Mouse (Mus musculus): ENCODE results near the gene Dnhd1. TPM values are rescaled to one million over a fixed set of nuclear protein-coding genes. Genes with fewer than 3 reads are reported as not detected.

Dnhd1 gene
- polyA plus RNA-seq (2012; rRNA removed): 0.52 and 0.68 TPM in 2 replicates

DNA sequence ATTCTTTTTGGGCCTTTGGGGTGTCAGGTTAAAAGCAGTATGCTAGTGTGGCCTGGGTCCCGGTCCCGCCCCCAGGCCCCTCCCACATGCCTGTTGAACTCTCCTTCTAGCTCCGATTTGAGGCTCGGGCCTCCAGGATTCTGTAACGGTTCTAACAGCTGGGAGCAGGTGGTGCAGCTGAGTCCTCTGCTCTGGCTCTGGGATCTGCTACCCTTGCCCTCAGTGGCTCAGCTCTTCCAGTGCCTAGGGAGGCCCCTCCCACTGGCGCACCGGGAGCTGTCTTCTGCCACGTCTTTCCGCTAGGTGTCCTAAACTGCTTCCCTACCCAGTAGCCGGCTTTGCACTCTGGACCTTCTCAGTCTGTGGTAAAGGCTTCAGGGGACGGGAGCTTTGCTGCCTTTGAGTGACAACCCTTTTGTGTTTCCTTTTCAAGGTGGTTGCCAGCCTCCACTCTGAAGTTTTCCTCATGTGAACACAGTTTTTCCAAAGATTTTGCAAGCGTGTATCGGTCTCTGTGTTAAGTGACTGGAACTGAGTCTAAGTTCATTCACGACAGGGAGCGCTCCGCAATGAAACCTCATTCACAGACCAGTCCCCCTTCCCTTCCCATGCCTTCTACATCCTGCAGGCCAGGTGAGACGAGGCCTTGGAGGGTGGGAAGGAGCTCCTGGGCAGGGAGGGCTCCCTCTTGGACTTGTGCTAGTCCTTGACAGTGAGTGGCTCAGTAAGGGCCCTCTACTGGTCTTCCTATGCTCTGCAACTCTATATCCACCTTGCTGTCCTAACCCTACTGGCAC is at the start of gene Dnhd1:
Dnhd1 (plus strand) TSS at position 189 of the 797 bp plus-strand sequence.

DNA sequence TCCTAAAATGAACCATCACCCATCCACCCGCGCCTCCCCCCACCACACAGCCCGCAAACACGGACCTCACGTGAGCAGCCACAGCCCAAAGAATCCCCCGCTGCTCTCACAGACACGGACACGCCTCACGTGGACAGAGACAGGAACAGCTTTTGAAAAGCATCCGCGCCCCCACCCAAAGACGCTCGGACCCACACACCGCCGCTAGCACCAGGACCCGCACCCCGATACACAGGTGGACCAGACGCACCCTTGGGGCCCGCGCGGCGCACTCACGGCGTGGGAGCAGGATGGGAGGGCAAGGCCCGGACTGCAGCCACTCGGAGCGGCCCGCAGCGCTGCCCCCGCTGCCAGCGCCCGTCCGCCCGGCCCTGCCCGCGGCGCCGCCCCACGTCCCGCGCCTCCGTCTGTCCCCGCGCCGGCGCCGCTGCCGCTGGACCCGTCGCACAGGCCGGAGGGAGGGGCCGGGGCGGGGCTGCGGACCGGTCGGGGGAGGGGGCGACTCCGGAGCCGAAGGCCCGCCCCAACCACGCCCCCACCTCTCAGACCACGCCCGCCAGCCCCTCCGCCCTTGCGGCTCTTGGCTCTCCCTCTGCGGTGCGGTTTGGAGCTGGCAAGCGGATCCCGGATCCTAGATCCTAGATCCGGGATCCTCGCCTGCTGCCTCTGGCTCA is 17.4 kb upstream of the Dnhd1 start, which contains the start of gene Trim3:
Trim3 (minus strand) TSS at position 445 of the 674 bp plus-strand sequence.

DNA sequence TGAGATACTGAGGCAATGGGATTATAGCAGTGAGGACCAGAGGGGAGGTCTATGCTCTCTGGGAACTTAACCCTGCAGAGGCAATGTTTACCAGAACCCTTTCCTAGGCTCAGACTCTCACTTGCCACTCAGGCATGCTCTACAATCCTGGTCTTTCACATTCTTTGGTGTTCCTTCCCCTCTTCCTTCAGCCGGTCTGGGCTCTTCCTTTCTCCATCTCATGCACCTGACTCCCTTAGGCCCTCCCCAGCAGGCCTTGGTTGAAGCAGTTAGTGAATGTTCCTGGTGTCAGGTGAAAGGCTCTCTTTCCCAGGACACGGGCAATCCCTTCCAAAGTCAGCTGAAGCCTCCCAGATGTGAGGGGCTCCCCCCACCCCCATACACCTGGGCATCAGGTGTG is 10.9 kb upstream of the Dnhd1 start, which contains the start of gene Timm10b:
Timm10b (plus strand) TSS at position 301 of the 400 bp plus-strand sequence.

DNA sequence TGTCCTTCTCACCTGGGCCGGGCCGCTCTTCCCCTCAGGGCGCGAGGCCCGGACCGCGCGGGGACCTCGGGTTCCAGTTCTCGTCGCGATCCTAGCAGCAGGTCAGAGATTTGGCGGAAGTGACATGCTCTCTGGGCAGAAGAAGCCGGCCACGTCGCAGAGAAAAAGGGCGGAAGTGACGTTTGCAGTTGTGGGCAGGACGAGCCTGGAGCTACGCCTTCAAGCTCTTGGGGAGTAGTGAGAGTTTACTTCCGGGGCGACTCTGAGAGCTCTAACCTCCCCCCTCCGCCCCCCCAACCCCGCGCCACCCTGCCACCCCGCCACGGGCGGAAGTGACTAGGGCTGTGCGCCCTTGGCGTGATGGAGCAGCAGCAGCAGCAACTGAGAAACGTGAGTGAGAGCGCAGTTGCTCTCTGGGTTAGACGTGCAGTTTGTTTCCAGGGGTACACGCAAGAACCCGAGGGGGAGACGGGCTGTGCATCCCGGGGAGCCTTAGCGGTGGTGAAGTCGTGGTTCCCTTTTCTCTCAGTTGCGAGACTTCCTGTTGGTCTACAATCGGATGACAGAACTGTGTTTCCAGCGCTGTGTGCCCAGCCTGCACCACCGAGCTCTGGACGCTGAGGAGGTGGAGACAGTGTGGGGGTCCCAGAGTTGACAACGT is 10.3 kb upstream of the Dnhd1 start, which contains the start of the genes Arfip2 and Gm45799:
Arfip2 (minus strand) TSS at position 184 of the 661 bp plus-strand sequence.
Gm45799 (plus strand) TSS at position 320 of the 661 bp plus-strand sequence.

DNA sequence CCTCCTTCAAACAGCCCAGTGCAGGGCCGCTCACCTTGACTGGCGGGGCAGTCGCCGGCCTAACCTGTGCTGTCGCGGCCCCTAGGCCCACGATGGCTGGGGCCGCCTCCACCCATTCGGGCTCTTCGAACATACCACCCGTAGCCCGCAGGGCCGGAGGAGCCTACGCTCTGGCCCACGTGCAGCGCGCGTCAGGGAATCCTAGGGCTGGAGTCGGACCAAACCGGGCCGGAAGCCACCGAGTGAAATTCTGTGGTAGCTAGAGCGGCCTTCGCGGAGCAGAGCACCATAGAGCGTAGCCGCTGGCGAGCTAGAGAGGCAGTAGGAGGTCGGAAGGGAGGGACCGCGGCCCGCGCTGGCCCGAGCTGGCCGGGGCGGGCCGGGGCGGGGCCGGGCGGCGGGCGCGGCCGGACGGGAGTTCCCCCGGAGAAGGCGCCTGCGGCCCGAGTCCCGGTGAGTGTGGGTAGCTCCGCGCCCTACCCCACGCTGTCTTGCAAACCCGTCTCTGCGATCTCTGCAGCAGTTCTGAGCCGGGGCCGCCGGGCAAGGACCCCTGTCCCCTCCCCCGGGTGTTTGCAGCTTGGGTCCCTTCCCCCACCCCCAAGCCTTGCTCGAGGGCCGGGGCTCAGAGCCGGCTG is 85.8 kb downstream of the Dnhd1 start, which contains the start of gene Ilk:
Ilk (plus strand) TSS at position 329 of the 638 bp plus-strand sequence.

DNA sequence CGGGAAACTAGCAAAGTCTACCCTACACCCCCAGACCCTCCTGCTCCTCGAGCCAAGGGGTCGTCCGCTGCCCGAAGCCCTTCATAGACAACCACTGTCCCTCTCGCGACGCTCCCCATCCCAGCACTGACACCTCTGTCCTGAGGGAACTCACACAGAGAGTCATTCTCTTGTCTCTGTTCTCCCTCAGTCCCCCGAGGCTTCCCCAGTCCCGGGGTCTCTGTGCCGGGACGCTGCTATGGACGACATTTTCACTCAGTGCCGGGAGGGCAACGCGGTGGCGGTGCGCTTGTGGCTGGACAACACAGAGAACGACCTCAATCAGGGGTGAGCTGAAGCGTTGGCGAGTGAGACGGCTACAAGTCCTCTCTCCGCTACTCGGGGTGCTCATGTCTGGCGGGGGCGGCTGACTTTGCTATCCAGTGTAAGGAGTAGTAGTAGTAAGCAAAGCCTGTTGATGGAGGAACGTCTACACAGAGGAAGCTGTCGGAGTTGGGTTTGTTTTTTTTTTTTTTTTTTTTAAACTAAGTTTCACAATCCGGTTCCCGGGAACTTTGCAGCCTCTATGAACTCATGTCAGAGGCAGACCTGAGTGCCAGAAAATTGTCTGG is 86.4 kb downstream of the Dnhd1 start, which contains the start of gene Rrp8:
Rrp8 (minus strand) TSS at position 475 of the 611 bp plus-strand sequence.

DNA sequence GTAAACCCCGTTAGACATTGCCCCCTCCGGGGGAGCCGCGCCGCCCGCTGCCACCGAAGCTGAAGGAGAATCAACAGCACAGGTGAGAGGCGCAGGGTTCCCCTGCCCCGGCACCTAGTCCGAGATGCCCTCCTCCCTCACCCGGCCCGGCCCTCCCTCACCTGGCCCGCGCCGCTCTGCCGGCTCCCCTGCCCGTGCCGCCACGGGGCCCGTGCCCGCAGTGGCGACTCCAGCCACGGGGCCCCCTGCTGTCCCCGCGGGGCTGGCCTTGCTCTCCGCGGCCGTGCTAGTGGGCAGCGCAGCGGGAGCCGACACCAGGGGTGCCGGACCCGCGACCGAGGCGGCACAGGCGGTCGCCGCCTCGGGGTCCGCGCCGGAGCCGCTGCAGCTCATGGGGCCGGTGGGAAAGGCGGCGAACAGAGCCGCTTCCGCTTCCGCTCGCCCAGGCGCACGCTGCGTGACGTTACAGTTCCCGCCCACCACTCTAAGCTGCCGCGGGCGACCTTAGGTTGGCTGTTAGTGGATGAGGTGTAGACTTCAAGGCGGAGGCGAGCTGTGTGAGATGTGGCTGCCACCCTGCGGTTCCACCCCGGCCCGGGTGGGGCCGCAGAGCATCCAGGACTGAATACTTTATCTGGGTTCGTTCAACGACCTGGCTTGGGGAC is 93.4 kb downstream of the Dnhd1 start, which contains the start of gene Taf10:
Taf10 (minus strand) TSS at position 436 of the 665 bp plus-strand sequence.

DNA sequence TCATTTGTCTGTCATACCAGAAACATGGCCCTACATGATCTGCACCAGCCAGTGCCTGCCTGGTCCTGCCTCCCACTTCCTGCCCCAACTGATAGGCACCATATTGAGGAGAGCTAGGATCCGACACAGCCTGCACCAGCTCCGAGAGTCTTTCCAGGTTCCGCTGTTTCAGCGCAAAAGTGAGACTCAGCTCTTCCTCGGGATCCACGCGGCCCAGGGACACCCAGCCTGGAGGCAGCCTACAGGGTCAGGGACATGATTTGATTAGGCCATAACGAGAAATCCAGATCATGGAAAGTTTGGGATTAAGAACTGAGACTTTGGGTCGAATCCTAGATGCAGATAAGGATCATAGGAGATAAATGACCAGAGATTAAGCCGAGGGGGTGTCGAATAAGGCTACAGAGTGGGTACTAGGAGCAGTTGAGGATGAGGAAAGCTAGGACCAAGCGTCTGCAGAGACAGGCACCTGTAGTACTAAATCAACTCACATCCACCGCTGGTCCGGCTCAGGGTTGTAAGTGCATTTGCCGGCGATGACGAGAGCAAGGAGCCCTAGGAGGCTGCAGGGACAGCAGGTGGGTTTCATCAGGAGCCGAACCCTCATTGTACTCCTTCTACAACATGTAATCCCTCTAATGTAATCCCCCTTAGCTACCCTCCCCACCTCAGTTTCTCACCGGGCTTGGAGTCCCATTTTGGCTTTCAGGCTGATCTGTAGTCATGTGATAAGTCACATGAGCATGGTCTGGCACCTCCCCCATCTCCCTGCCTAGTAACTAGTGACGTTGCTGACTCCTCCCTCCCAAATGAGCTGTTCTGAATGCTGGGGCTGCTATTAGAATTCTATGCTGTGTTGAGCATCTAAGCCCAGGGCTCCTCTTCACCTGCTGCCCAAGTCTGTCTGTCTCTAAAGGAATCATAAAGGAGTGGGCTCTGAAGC is 101.1 kb downstream of the Dnhd1 start, which contains the start of gene Tpp1:
Tpp1 (minus strand) TSS at position 745 of the 943 bp plus-strand sequence.

Other genes with a start within 250 kb of the Dnhd1 start
- gene Cnga4, start 246.3 kb upstream of the Dnhd1 start, polyA plus RNA-seq (2012; rRNA removed): 0.01 and 0.05 TPM in 2 replicates
- gene Cckbr, start 225.1 kb upstream of the Dnhd1 start, polyA plus RNA-seq (2012; rRNA removed): not detected in 2 replicates
- gene Cavin3, start 168.5 kb upstream of the Dnhd1 start, polyA plus RNA-seq (2012; rRNA removed): 2.6 TPM in 2 replicates
- 8.7 and 10.2 TPM in 2 replicates for gene Smpd1, start 96.5 kb upstream of the Dnhd1 start, polyA plus RNA-seq (2012; rRNA removed)
- gene Apbb1, start 69.2 kb upstream of the Dnhd1 start, polyA plus RNA-seq (2012; rRNA removed): 1.7 TPM in 2 replicates
- gene Hpx, start 50.7 kb upstream of the Dnhd1 start, polyA plus RNA-seq (2012; rRNA removed): 175 and 220 TPM in 2 replicates
- 4.4 and 4.6 TPM in 2 replicates for gene Trim3, start 17.3 kb upstream of the Dnhd1 start, polyA plus RNA-seq (2012; rRNA removed)
- gene Timm10b, start 10.8 kb upstream of the Dnhd1 start, polyA plus RNA-seq (2012; rRNA removed): 58.1 and 59.9 TPM in 2 replicates
- gene Arfip2, start 10.4 kb upstream of the Dnhd1 start, polyA plus RNA-seq (2012; rRNA removed): 11.8 and 15.0 TPM in 2 replicates
- 61.9 and 66.6 TPM in 2 replicates for gene Gm45799, start 10.3 kb upstream of the Dnhd1 start, polyA plus RNA-seq (2012; rRNA removed)
- gene Ilk, start 85.8 kb downstream of the Dnhd1 start, polyA plus RNA-seq (2012; rRNA removed): 64.6 and 77.3 TPM in 2 replicates
- 8.1 and 9.2 TPM in 2 replicates for gene Rrp8, start 86.6 kb downstream of the Dnhd1 start, polyA plus RNA-seq (2012; rRNA removed)
- gene Taf10, start 93.5 kb downstream of the Dnhd1 start, polyA plus RNA-seq (2012; rRNA removed): 172 and 195 TPM in 2 replicates
- gene Tpp1, start 101.4 kb downstream of the Dnhd1 start, polyA plus RNA-seq (2012; rRNA removed): 31.5 and 35.3 TPM in 2 replicates
- gene Dchs1, start 136.8 kb downstream of the Dnhd1 start, polyA plus RNA-seq (2012; rRNA removed): 0.53 and 0.54 TPM in 2 replicates
- gene Mrpl17, start 160.3 kb downstream of the Dnhd1 start, polyA plus RNA-seq (2012; rRNA removed): 132 and 139 TPM in 2 replicates

Data from liver, embryonic 14 days (tissue).